Mouse (Mus musculus) brain, embryonic 18.5 days (tissue): ENCODE measurements at regions not wholly inside any gene's neighbourhood (a gene's known extent, or its start where the extent isn't known, plus 50 kb on each side); places are given as distances from the start of the nearest gene placed in this dataset.

Experiments used
- DNase-seq: peaks from one replicate; pipeline ENCODE4 v3.0.0-alpha.2; 2012; ENCODE audit warnings: low read depth, low spot score

- no peak for DNase-seq
These were observed 853.9 kb downstream of the Edem1 start for GRCm38 (mm10) chr6:109682360-109682759.

GRCm38 (mm10) chr6:109730026-109730425, 901.6 kb downstream of the Edem1 start:
- DNase-seq: no peak

GRCm38 (mm10) chr6:109740686-109741085, 904.7 kb upstream of the Grm7 start:
- peak; percentile 20 for DNase-seq
